Mouse (Mus musculus) testis, adult 2 months (tissue): ENCODE data around the gene Wdr86. TPM values are rescaled to one million over a fixed set of nuclear protein-coding genes. Genes with fewer than 3 reads are reported as not detected.

ENCODE experiments used
- H3K27ac ChIP-seq: fragments of 200-500 bp; 2 replicates; pipeline ENCODE4 v1.5.1; 2012; ENCODE audit warnings: low read depth, low read length; ENCODE audit not compliant: control insufficient read depth, insufficient read depth
- H3K27me3 ChIP-seq: fragments of 200-500 bp; 2 replicates; pipeline ENCODE4 v1.6.1; 2012; ENCODE audit warnings: mild to moderate bottlenecking, low read length, moderate library complexity; ENCODE audit not compliant: control insufficient read depth, insufficient read depth
- H3K36me3 ChIP-seq: fragments of 200-500 bp; 2 replicates; pipeline ENCODE4 v1.6.1; 2012; ENCODE audit warnings: mild to moderate bottlenecking, low read length; ENCODE audit not compliant: control insufficient read depth, insufficient read depth
- H3K4me1 ChIP-seq: fragments of 200-500 bp; 2 replicates; pipeline ENCODE4 v1.6.1; 2012; ENCODE audit warnings: low read length; ENCODE audit not compliant: control insufficient read depth, insufficient read depth
- H3K4me3 ChIP-seq: fragments of 200-500 bp; 2 replicates; pipeline ENCODE4 v1.5.1; 2012; ENCODE audit warnings: low read depth, mild to moderate bottlenecking, low read length, moderate library complexity, mixed read lengths; ENCODE audit not compliant: control insufficient read depth
- CTCF ChIP-seq: fragments of 200-500 bp; IDR thresholded peaks from 2 replicates; pipeline ENCODE4 v1.5.1; 2012; ENCODE audit warnings: low read depth, mild to moderate bottlenecking, inconsistent platforms, low read length, moderate library complexity; ENCODE audit not compliant: control insufficient read depth, insufficient read depth, insufficient replicate concordance
- POLR2A ChIP-seq: fragments of 200-500 bp; IDR thresholded peaks from 2 replicates; pipeline ENCODE4 v1.6.1; 2012; ENCODE audit warnings: low read depth, mild to moderate bottlenecking, inconsistent platforms, low read length, moderate library complexity; ENCODE audit not compliant: control insufficient read depth
- polyA plus RNA-seq: library from polyadenylated mRNA; depleted of rRNA; stranded (reverse); fragments of >200 nt; gene quantifications from 2 replicates; pipeline ENCODE4 v1.2.3, GENCODE M21; 2012

Gene Wdr86
- polyA plus RNA-seq, 1 experiment: 0.78 TPM

DNA sequence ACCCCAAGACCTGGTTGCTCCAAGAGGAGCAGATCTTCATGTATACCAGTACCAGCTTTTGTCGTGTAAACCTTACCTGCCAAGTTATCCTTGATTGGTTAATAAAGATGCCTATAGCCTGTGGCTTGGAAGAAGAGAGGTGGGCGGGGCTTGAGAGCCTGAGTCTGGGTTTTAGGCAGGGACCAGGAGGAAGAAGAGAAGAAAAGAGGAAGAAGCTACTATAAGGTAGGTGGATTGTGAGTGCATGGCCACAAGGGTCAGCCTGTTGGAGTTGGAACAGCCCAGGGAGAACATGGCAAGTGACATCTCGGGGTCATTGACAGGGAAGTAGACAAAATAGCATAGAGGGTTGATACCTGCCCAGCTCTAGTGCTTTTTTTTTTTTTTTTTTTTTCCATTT, 10.7 kb downstream of the Wdr86 start:
- TF ChIP-seq POLR2A (no peak), CTCF (no peak)
- H3K36me3 ChIP-seq: no peaks in the 10 kb centered on the region

DNA sequence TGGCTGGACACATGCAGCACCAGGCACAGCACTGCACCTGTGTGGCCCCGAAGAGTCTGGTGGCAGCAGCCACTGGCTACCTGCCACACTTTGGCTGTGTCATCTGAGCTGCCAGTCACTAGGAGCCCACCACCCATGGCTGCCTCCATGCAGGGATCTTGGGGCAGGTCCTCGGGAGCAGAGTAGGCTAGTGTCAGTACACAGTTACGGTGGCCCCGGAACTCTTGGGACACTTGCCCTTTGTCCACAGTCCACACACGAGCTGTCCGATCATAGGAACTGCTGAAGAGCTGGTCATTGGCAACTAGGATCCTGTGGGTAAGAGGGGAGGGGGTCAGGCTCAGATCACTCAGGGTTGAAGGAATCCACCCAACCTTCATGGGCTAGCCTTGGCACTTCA, 12.5 kb downstream of the Wdr86 start:
- no peak for TF ChIP-seq CTCF
- TF ChIP-seq POLR2A: no peak
- Histone ChIP-seq H3K4me3 (no peak overlapping the region), H3K27ac (no peak overlapping the region), H3K36me3 (no peaks in the 10 kb centered on the region), H3K27me3 (no peaks in the 10 kb centered on the region), H3K4me1 (no peaks in the 10 kb centered on the region)

More for the DNA sequence above, 10.7 kb downstream of the Wdr86 start:
- Histone ChIP-seq H3K4me1 (no peaks in the 10 kb centered on the region), H3K4me3 (no peak overlapping the region), H3K27ac (no peak overlapping the region), H3K27me3 (no peaks in the 10 kb centered on the region)

DNA sequence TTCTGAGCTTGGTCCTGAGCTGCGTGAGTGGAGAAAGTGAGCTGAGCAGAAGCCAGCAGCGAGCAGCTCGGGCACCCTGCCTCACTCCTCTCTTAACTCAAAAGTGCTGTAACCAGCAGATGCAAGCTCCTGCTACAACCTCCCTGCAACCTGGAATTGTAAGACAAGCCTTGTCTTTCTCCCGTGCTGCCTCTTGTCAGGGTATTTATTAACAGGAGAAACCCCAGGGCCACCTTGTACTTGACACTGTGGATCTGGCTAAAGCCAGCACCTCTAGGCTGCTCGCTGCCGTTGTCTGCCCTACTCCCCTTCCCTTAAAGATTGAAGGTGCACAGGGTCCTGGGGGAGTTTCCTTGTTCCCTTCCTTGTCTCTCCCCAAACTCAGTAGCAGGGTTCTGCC, 16.5 kb downstream of the Wdr86 start:
- Histone ChIP-seq H3K4me1 (no peaks in the 10 kb centered on the region), H3K36me3 (no peaks in the 10 kb centered on the region; the same call in 1 of the 2 replicates), H3K27ac (no peak overlapping the region), H3K4me3 (no peak overlapping the region), H3K27me3 (no peaks in the 10 kb centered on the region)
- TF ChIP-seq CTCF (no peak), POLR2A (no peak)

DNA sequence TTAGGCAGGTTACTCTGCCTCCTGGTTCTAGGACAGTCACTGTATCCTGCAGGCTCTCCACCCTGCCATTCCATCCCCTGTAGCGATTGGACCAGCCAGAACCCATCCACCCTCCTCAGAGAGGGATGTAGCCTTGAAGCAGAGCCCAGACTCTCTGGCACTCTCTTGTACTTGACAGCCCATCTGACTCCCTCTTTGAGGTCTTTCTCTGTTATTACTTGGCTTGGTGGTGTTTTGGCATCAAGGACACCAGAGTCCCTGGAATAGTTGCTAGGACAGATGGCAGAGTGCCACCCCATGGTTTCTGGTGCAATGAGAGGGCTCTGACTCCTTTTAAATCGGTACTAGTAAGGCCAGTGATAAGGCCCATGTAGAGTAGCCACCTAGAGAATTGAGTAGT, 17.3 kb downstream of the Wdr86 start:
- TF ChIP-seq POLR2A: no peak
- TF ChIP-seq CTCF: no peak
- H3K4me3 ChIP-seq: no peak overlapping the region
- H3K4me1 ChIP-seq: no peaks in the 10 kb centered on the region
- H3K27me3 ChIP-seq: no peaks in the 10 kb centered on the region
- no peak overlapping the region for H3K27ac ChIP-seq
- H3K36me3 ChIP-seq: no peaks in the 10 kb centered on the region; the same call in none of the 2 replicates

DNA sequence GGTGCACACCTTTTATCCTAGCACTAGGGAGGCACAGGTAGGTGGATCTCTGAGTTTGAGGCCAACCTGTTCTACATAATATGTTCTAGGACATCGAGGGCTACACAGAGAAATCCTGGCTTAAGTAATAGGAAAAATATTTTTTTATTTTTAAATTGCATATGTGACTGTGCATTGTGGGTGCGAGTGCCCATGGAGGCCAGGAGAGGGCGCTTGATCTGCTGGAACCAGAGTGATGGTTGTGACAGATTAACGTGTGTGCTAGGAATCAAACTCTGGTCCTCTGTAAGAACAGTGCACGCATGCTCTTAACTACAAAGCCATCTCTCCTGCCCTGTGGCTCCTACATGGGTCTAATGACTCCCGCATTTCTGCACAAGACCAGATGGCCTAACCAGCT, 18.9 kb downstream of the Wdr86 start:
- H3K27me3 ChIP-seq: no peaks in the 10 kb centered on the region
- H3K4me1 ChIP-seq: no peaks in the 10 kb centered on the region
- TF ChIP-seq POLR2A (no peak), CTCF (peak; percentile 51; the same call in 1 of the 2 replicates)
- no peak overlapping the region for H3K27ac ChIP-seq
- peaks cover 2% of the 10 kb centered on the region for H3K36me3 ChIP-seq
- no peak overlapping the region for H3K4me3 ChIP-seq

DNA sequence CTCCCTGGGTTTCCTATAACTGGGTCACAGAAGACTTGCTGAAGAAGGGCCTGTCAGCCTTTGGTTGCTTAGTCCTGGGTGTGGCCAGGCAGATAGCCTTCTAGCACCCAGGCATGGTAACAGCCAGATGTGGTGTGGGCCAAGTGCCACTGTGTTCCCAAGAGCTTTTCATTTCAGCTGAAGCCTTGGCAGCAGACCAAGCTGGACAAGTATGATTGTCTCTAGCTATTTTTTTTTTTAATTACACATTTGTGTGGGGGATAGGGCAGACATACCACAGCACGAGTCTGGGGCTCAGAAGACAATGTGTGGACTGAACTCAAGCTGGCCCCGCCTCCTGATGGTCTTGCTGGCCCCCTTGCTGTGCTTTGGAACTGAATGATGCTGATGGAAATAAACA, 20.6 kb downstream of the Wdr86 start:
- TF ChIP-seq POLR2A: no peak
- no peak for TF ChIP-seq CTCF
- Histone ChIP-seq H3K27ac (no peak overlapping the region), H3K36me3 (peaks cover 2% of the 10 kb centered on the region)

DNA sequence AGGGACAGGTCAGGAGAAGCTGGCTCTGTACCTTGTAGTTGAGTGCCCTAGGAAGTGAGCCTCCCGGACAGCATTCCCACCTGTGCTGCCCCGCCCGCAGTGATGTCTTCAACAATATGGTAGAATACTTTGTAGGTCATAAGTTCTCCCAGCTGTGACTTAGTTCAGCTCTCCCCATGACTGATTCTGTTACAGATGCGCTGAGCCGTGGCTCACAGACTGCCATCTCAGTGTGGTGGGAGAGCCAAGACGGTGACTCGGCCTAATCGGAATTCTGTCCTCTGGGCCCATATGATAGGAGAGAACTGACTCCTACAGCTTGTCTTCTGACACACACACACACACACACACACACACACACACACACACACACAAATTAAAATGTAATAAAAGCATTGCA, 25.9 kb downstream of the Wdr86 start:
- no peak overlapping the region for H3K27ac ChIP-seq
- no peaks in the 10 kb centered on the region for H3K4me1 ChIP-seq
- peak overlapping the region; percentile 81 for H3K4me3 ChIP-seq
- no peaks in the 10 kb centered on the region for H3K27me3 ChIP-seq
- peaks cover 5% of the 10 kb centered on the region for H3K36me3 ChIP-seq
- TF ChIP-seq POLR2A: no peak
- TF ChIP-seq CTCF: no peak

More for the DNA sequence above, 20.6 kb downstream of the Wdr86 start:
- no peaks in the 10 kb centered on the region for H3K27me3 ChIP-seq
- no peak overlapping the region for H3K4me3 ChIP-seq
- no peaks in the 10 kb centered on the region for H3K4me1 ChIP-seq

DNA sequence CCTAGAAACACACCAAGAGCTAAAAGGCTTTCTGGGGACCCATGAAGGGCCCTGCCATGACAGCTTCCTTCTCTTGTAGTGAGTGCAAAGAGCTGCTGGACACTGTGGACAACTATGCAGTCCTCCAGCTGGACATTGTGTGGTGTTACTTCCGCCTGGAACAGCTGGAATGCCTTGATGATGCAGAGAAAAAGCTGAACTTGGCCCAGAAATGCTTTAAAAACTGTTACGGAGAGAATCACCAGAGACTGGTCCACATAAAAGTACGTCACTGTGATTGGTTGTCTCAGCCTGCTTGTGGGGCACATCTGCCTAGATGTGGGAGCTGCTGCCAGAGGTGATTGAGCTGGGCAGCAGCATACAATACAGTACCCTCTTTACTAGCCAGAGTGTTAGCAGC, 29.3 kb downstream of the Wdr86 start:
- Histone ChIP-seq H3K27ac (no peak overlapping the region), H3K4me3 (no peak overlapping the region), H3K36me3 (peaks cover 5% of the 10 kb centered on the region), H3K27me3 (no peaks in the 10 kb centered on the region), H3K4me1 (no peaks in the 10 kb centered on the region)
- no peak for TF ChIP-seq POLR2A
- no peak for TF ChIP-seq CTCF
